Mouse (Mus musculus) limb, embryonic 11.5 days (tissue): ENCODE results near the gene Rpn1. TPM values are rescaled to one million over a fixed set of nuclear protein-coding genes. Genes with fewer than 3 reads are reported as not detected.

ENCODE experiments used
- ATAC-seq: fragments of 200-750 bp; cut with Nextera tagmentation; 2 replicates; pipeline ENCODE4 v1.8.0; 2017; ENCODE audit warnings: low read depth; ENCODE audit not compliant: insufficient number of reproducible peaks, low FRiP score, low TSS enrichment
- DNase-seq: peaks from one replicate; pipeline ENCODE4 v3.0.0-alpha.2; 2015; ENCODE audit warnings: low spot score
- H3K27ac ChIP-seq: fragments of 300-500 bp; sonication (generic); replicated peaks from 2 replicates; pipeline ENCODE4 v1.5.1; 2014; ENCODE audit warnings: low read depth, mild to moderate bottlenecking, low read length
- H3K27me3 ChIP-seq: fragments of 300-500 bp; sonication (generic); 2 replicates; pipeline ENCODE4 v1.6.1; 2014; ENCODE audit warnings: mild to moderate bottlenecking, low read length, mixed read lengths; ENCODE audit not compliant: control insufficient read depth, insufficient read depth
- H3K36me3 ChIP-seq: fragments of 300-500 bp; sonication (generic); 2 replicates; pipeline ENCODE4 v1.6.1; 2014; ENCODE audit warnings: mild to moderate bottlenecking, low read length, moderate library complexity, mixed read lengths; ENCODE audit not compliant: control insufficient read depth, insufficient read depth
- H3K4me1 ChIP-seq: fragments of 300-500 bp; sonication (generic); 2 replicates; pipeline ENCODE4 v1.6.1; 2014; ENCODE audit warnings: low read length, mixed read lengths; ENCODE audit not compliant: control insufficient read depth, insufficient read depth
- H3K4me2 ChIP-seq: fragments of 300-500 bp; sonication (generic); 2 replicates; pipeline ENCODE4 v1.6.1; 2014; ENCODE audit warnings: low read depth, mild to moderate bottlenecking, moderate library complexity; ENCODE audit not compliant: severe bottlenecking
- H3K4me3 ChIP-seq: fragments of 300-500 bp; sonication (generic); 2 replicates; pipeline ENCODE4 v1.5.1; 2014; ENCODE audit warnings: low read depth, low read length
- H3K9ac ChIP-seq: fragments of 300-500 bp; sonication (generic); 2 replicates; pipeline ENCODE4 v1.6.1; 2014; ENCODE audit warnings: mild to moderate bottlenecking, low read length
- H3K9me3 ChIP-seq: fragments of 300-500 bp; sonication (generic); 2 replicates; pipeline ENCODE4 v1.6.1; 2016; ENCODE audit warnings: low read length; ENCODE audit not compliant: control insufficient read depth
- WGBS: fragments of 180-500 bp; shearing (Covaris S2); extraction: QIAGEN DNeasy Blood & Tissue Kit; methylation state at CpG from one replicate; pipeline ENCODE4 v1.1.7; 2014; 5-methylcytosine and 5-hydroxymethylcytosine counted together
- polyA plus RNA-seq: library from polyadenylated mRNA; unstranded; fragments of >200 nt; fragmentation: Nextera tagmentation; extraction: Ambion mirVana; gene quantifications from 2 replicates; pipeline ENCODE4 v1.2.1, GENCODE M21; 2014

The Rpn1 gene
- polyA plus RNA-seq, 1 experiment from 2014 or later, result 332 TPM

GRCm38 (mm10) chr6:88132051-88132450, 47.8 kb downstream of the Rpn1 start:
- H3K4me2 ChIP-seq, result peak overlapping the region; percentile 13; the same call in 1 of the 2 replicates
- no peaks in the 10 kb centered on the region for H3K36me3 ChIP-seq
- no peak overlapping the region for H3K9ac ChIP-seq
- DNase-seq, result no peak
- 13% methylated on average over 17 of the region's 17 CpGs for WGBS
- H3K4me1 ChIP-seq, result 0 out of 2 replicates have a peak, but pooled peaks cover 5% of the 10 kb centered on the region
- no peak overlapping the region for H3K27ac ChIP-seq
- 0 out of 2 replicates have a peak, but pooled peaks have one; percentile 27 for ATAC-seq
- no peak overlapping the region for H3K4me3 ChIP-seq
- H3K9me3 ChIP-seq, result no peaks in the 10 kb centered on the region; the same call in 1 of the 2 replicates
- no peaks in the 10 kb centered on the region; the same call in 1 of the 2 replicates for H3K27me3 ChIP-seq

DNA sequence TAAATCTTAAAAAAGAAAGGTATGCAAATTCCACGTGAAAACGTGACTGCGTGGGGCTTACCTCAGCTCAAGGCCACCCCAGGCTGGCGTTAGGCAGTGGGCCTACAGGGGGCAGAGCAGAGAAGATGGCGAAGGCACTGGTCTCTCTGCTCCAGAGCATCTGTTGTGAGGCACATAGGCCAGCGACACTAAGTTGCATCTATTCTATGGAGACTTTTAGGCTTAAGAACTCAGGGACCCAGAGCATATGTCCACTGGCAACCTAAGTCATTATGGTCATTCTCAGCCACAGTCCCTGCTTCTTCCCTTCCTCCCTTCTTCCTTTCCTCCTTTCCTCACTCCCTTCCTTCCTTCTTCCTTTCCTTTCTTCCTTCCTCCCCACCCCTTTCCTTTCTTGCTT, 48.8 kb downstream of the Rpn1 start:
- Histone ChIP-seq H3K4me3 (no peak overlapping the region), H3K9me3 (no peaks in the 10 kb centered on the region; the same call in 1 of the 2 replicates), H3K27ac (no peak overlapping the region), H3K4me2 (no peak overlapping the region), H3K36me3 (no peaks in the 10 kb centered on the region), H3K9ac (no peak overlapping the region), H3K4me1 (0 out of 2 replicates have a peak, but pooled peaks cover 5% of the 10 kb centered on the region), H3K27me3 (no peaks in the 10 kb centered on the region; the same call in 1 of the 2 replicates)
- WGBS, result 86% methylated on average over 6 of the region's 6 CpGs
- no peak for ATAC-seq
- no peak for DNase-seq

- no peaks in the 10 kb centered on the region; the same call in 1 of the 2 replicates for H3K27me3 ChIP-seq
- WGBS, result 73% methylated on average over 6 of the region's 6 CpGs
- no peak for DNase-seq
- H3K36me3 ChIP-seq, result no peaks in the 10 kb centered on the region
- H3K4me2 ChIP-seq, result no peak overlapping the region
- no peaks in the 10 kb centered on the region for H3K9me3 ChIP-seq
- H3K4me3 ChIP-seq, result no peak overlapping the region
- 0 out of 2 replicates have a peak, but pooled peaks cover 5% of the 10 kb centered on the region for H3K4me1 ChIP-seq
- H3K27ac ChIP-seq, result no peak overlapping the region
- ATAC-seq, result no peak
- 0 out of 2 replicates have a peak overlapping the region, but pooled peaks have one; percentile 17 for H3K9ac ChIP-seq
These were observed 49.6 kb downstream of the Rpn1 start for GRCm38 (mm10) chr6:88133878-88134277.

GRCm38 (mm10) chr6:88136201-88136631, 51.9 kb downstream of the Rpn1 start:
- ATAC-seq, result no peak
- peak overlapping the region; percentile 8; the same call in 1 of the 2 replicates for H3K4me2 ChIP-seq
- peak; percentile 62 for DNase-seq
- no peaks in the 10 kb centered on the region for H3K9me3 ChIP-seq
- H3K9ac ChIP-seq, result no peak overlapping the region
- no peak overlapping the region for H3K27ac ChIP-seq
- 0 out of 2 replicates have a peak, but pooled peaks cover 5% of the 10 kb centered on the region for H3K4me1 ChIP-seq
- WGBS, result 35% methylated on average over 15 of the region's 15 CpGs
- H3K27me3 ChIP-seq, result no peaks in the 10 kb centered on the region
- H3K36me3 ChIP-seq, result no peaks in the 10 kb centered on the region
- no peak overlapping the region for H3K4me3 ChIP-seq

DNA sequence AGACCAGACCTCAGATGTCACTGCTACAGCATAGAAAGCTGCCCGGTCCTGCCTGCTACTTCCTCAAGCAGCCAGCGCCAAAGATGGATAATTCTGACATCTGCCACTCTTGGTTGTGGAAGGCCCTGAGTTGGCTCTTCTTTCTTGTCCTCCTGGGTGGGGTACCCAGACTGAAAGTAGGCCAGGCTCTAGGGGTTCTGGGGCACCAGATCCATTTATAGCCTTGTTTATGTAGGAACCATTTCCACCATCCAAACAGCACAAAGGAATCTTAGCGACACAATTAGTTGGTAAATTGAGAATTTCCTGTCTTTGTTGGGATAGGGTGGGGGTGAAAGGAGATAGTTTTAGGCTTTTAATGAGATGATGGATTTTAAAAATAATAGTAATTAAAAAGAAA, 54.2 kb downstream of the Rpn1 start:
- ATAC-seq, result no peak
- 89% methylated on average over 3 of the region's 3 CpGs for WGBS

GRCm38 (mm10) chr6:88140264-88140663, 56.0 kb downstream of the Rpn1 start:
- H3K36me3 ChIP-seq, result no peaks in the 10 kb centered on the region
- DNase-seq (no peak), ATAC-seq (no peak)
- H3K9me3 ChIP-seq, result no peaks in the 10 kb centered on the region
- H3K27me3 ChIP-seq, result no peaks in the 10 kb centered on the region
- H3K4me3 ChIP-seq, result no peak overlapping the region
- no peaks in the 10 kb centered on the region for H3K4me1 ChIP-seq
- no peak overlapping the region for H3K9ac ChIP-seq
- 76% methylated on average over 8 of the region's 8 CpGs for WGBS
- H3K27ac ChIP-seq, result no peak overlapping the region
- no peak overlapping the region for H3K4me2 ChIP-seq

More for the DNA sequence above, 54.2 kb downstream of the Rpn1 start:
- no peak for DNase-seq
- no peaks in the 10 kb centered on the region for H3K9me3 ChIP-seq
- no peak overlapping the region for H3K4me3 ChIP-seq
- H3K9ac ChIP-seq, result no peak overlapping the region
- 0 out of 2 replicates have a peak, but pooled peaks cover 5% of the 10 kb centered on the region for H3K4me1 ChIP-seq
- H3K27ac ChIP-seq, result no peak overlapping the region
- H3K36me3 ChIP-seq, result no peaks in the 10 kb centered on the region
- no peak overlapping the region for H3K4me2 ChIP-seq
- H3K27me3 ChIP-seq, result no peaks in the 10 kb centered on the region

- ATAC-seq (0 out of 2 replicates have a peak, but pooled peaks have one; percentile 9), DNase-seq (no peak)
- H3K4me3 ChIP-seq, result no peak overlapping the region
- no peak overlapping the region for H3K4me2 ChIP-seq
- no peaks in the 10 kb centered on the region for H3K36me3 ChIP-seq
- H3K9ac ChIP-seq, result no peak overlapping the region
- H3K4me1 ChIP-seq, result no peaks in the 10 kb centered on the region
- H3K27me3 ChIP-seq, result no peaks in the 10 kb centered on the region
- no peak overlapping the region for H3K27ac ChIP-seq
- 63% methylated on average over 4 of the region's 4 CpGs for WGBS
- no peaks in the 10 kb centered on the region for H3K9me3 ChIP-seq
These were observed 61.5 kb downstream of the Rpn1 start for GRCm38 (mm10) chr6:88145793-88146192.

GRCm38 (mm10) chr6:88146576-88146975, 62.3 kb downstream of the Rpn1 start:
- Histone ChIP-seq H3K4me1 (no peaks in the 10 kb centered on the region), H3K4me3 (no peak overlapping the region), H3K9ac (no peak overlapping the region), H3K4me2 (no peak overlapping the region), H3K27ac (no peak overlapping the region), H3K36me3 (no peaks in the 10 kb centered on the region), H3K27me3 (no peaks in the 10 kb centered on the region), H3K9me3 (no peaks in the 10 kb centered on the region)
- 74% methylated on average over 8 of the region's 8 CpGs for WGBS
- DNase-seq, result no peak
- ATAC-seq, result no peak
